Mouse (Mus musculus): ENCODE data around the gene H2al1m. TPM values are rescaled to one million over a fixed set of nuclear protein-coding genes. Genes with fewer than 3 reads are reported as not detected.
"Not testable (repeated sequence)": the region's sequence is repeated elsewhere in the genome, so short reads cannot be mapped to it uniquely, and the experiment has no call there.

The H2al1m gene
- polyA plus RNA-seq, 1 experiment from 2014 or later = 1.1 TPM

DNA sequence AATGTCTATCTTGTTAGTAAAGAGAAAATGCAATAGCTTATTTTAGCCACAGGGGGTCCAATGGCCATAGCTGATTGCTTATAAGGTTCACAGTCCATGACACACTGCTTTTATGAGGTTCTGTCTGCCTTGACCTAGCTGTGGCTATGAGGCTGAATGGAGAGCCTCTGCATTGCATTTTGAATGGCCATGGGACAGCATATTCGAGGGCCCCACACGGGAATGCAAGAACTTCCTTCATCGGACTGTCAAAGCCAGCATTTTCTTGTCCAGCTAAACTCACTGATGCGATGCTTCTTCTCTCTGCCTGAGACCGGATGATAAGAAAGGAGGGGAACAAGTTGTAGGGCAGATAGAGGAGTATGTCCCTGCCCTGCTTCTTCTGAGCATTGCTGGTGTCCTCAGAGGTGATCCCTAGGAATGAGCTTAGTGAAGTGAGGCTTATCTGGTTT is 14.9 kb downstream of the H2al1m start:
- H3K36me3 ChIP-seq (ENCODE audit: control insufficient read depth, insufficient read depth, low read length) = no peaks in the 10 kb centered on the region
- H3K27ac ChIP-seq (ENCODE audit: low read length) = no peak overlapping the region
- H3K9ac ChIP-seq (replicated peaks; ENCODE audit: low read depth, low read length) = no peak overlapping the region
- no peaks in the 10 kb centered on the region for H3K9me3 ChIP-seq (ENCODE audit: control insufficient read depth, low read depth, low read length)
- H3K4me1 ChIP-seq (ENCODE audit: control insufficient read depth, insufficient read depth, low read length) = no peaks in the 10 kb centered on the region
- no peaks in the 10 kb centered on the region for H3K27me3 ChIP-seq (ENCODE audit: control insufficient read depth, insufficient read depth, low read length)
- no peak for ATAC-seq (ENCODE audit: insufficient number of reproducible peaks, insufficient read depth, low FRiP score, low read depth)
- H3K4me3 ChIP-seq (ENCODE audit: low read depth, low read length) = no peak overlapping the region
- no peak overlapping the region for H3K4me2 ChIP-seq (replicated peaks; ENCODE audit: low read depth, low read length)
- WGBS = 86% methylated on average over 5 of the region's 5 CpGs

DNA sequence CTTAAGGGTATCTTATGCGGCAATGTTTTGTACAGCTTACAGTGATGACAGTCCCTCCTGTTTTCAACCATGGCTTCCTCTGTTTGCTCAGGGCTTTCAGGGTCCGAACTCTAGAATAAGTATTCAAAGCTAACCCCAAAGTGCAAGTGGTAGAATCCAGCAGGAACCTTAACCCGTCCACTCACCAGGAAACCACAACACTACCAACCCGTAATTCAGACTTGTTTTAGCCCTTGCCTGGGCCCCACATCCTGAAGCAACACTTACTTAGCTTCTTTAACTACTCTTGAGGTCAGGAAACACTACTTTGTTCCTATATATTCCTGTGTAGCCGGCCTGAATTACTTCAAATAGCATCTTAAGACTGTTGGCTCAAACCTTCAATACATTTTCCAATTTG is 19.2 kb downstream of the H2al1m start:
- H3K9me3 ChIP-seq (ENCODE audit: control insufficient read depth, low read depth, low read length) = no peaks in the 10 kb centered on the region
- H3K4me2 ChIP-seq (replicated peaks; ENCODE audit: low read depth, low read length) = no peak overlapping the region
- 81% methylated on average over 5 of the region's 5 CpGs for WGBS
- no peak for ATAC-seq (ENCODE audit: insufficient number of reproducible peaks, insufficient read depth, low FRiP score, low read depth)
- H3K4me3 ChIP-seq (ENCODE audit: low read depth, low read length) = no peak overlapping the region
- no peak overlapping the region for H3K27ac ChIP-seq (ENCODE audit: low read length)
- no peaks in the 10 kb centered on the region for H3K36me3 ChIP-seq (ENCODE audit: control insufficient read depth, insufficient read depth, low read length)
- H3K4me1 ChIP-seq (ENCODE audit: control insufficient read depth, insufficient read depth, low read length) = no peaks in the 10 kb centered on the region
- no peaks in the 10 kb centered on the region for H3K27me3 ChIP-seq (ENCODE audit: control insufficient read depth, insufficient read depth, low read length)
- H3K9ac ChIP-seq (replicated peaks; ENCODE audit: low read depth, low read length) = no peak overlapping the region

DNA sequence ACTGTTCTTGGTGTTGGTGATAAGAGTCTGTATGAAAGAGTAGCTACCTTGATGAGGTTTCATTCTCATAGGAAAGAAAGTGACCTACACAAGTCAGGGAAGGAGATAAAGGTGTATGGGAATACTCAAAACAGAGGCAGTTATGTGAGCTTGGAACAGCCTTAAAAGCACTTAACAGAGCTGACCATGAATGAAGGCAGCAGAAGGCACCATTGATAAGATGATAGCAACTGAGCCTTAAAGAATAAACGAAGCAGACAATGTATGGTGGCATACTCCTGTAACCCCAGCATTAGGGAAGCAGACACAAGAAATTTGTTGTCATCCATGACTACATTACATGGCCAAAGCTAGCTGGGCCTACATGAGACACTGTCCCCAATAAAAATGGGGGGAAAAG is 19.9 kb downstream of the H2al1m start:
- Histone ChIP-seq H3K27ac (ENCODE audit: low read length) (no peak overlapping the region), H3K9ac (replicated peaks; ENCODE audit: low read depth, low read length) (no peak overlapping the region), H3K4me3 (ENCODE audit: low read depth, low read length) (no peak overlapping the region), H3K4me1 (ENCODE audit: control insufficient read depth, insufficient read depth, low read length) (no peaks in the 10 kb centered on the region), H3K27me3 (ENCODE audit: control insufficient read depth, insufficient read depth, low read length) (no peaks in the 10 kb centered on the region), H3K36me3 (ENCODE audit: control insufficient read depth, insufficient read depth, low read length) (no peaks in the 10 kb centered on the region), H3K4me2 (replicated peaks; ENCODE audit: low read depth, low read length) (no peak overlapping the region), H3K9me3 (ENCODE audit: control insufficient read depth, low read depth, low read length) (no peaks in the 10 kb centered on the region)
- no peak for ATAC-seq (ENCODE audit: insufficient number of reproducible peaks, insufficient read depth, low FRiP score, low read depth)
- WGBS = 55% methylated on average over 1 of the region's 1 CpGs

DNA sequence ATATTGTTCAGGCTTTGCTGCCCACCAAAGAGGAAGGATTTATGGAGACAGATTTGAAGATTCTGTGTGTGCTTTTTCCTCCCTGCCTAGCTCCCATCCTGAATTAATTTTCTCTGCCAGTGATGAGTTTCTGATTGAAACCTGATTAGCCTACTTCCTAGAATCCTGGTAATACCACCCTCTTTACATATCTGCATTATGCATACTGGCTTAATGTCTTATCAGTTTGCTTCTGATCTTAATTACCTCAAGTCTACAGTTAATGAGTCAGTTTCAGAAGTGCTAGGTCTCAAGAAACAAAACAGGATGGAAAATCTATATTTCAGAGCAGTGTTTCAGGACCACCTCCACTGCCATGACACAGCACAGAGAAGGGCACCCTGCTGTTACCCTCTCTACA is 32.9 kb downstream of the H2al1m start:
- H3K4me3 ChIP-seq (ENCODE audit: low read depth, low read length); H3K9me3 ChIP-seq (ENCODE audit: control insufficient read depth, low read depth, low read length); H3K27ac ChIP-seq (ENCODE audit: low read length); H3K27me3 ChIP-seq (ENCODE audit: control insufficient read depth, insufficient read depth, low read length); H3K36me3 ChIP-seq (ENCODE audit: control insufficient read depth, insufficient read depth, low read length); ATAC-seq (ENCODE audit: insufficient number of reproducible peaks, insufficient read depth, low FRiP score, low read depth); H3K9ac ChIP-seq (replicated peaks; ENCODE audit: low read depth, low read length); H3K4me2 ChIP-seq (replicated peaks; ENCODE audit: low read depth, low read length); H3K4me1 ChIP-seq (ENCODE audit: control insufficient read depth, insufficient read depth, low read length): not testable (repeated sequence)

DNA sequence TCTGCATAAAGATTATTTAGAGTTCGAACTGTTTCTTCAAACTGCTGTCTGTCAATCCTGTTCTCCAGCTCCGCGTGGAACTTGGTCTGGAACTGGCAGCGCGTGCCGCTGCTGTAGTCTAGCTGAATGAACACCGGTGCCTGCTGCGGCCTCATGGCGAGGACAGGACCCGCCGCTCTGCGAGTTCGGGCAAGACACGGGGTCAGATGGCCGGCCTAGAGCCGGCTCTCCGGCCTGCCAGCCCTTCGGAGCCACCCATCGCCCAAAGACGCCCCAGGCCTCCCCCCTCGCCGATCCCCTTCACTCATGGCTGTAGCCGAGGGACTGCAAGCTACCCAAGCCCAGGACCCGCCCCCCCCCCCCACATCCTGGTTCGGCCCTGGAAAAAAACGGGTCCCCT is 44.4 kb downstream of the H2al1m start:
- not testable (repeated sequence) for H3K27ac ChIP-seq (ENCODE audit: low read length); H3K4me3 ChIP-seq (ENCODE audit: low read depth, low read length); H3K4me2 ChIP-seq (replicated peaks; ENCODE audit: low read depth, low read length); H3K9ac ChIP-seq (replicated peaks; ENCODE audit: low read depth, low read length); ATAC-seq (ENCODE audit: insufficient number of reproducible peaks, insufficient read depth, low FRiP score, low read depth); H3K27me3 ChIP-seq (ENCODE audit: control insufficient read depth, insufficient read depth, low read length); H3K4me1 ChIP-seq (ENCODE audit: control insufficient read depth, insufficient read depth, low read length); H3K9me3 ChIP-seq (ENCODE audit: control insufficient read depth, low read depth, low read length); H3K36me3 ChIP-seq (ENCODE audit: control insufficient read depth, insufficient read depth, low read length)
- 91% methylated on average over 25 of the region's 26 CpGs for WGBS

DNA sequence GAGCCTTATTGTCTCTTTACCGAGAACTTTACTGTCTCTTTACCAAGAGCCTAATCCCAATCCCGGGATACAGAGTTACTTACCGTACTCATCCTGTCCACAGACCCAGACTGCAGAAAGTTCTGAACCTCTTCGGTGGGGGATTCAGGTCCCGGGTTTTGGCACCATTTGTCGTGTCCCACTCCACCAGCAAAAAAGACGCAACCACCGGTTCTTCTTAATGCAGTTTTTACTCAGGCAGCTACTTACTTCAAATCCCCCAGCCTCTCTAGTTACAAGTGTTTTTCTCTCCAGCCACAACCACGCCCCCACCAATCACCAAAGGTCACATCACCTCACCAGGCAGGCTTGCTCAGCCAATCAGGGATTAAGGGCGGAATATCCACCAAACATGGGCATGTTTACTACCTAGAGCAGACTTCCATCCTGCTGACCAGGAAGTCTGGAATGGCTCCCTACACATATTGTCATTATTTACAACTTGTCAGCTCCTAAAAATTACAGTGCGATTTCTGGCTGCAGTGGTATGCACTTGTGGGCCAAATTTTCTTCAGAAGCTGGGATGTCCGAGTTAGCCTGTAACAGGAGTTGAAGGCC is 48.9 kb downstream of the H2al1m start:
- not testable (repeated sequence) for H3K27me3 ChIP-seq (ENCODE audit: control insufficient read depth, insufficient read depth, low read length); H3K9ac ChIP-seq (replicated peaks; ENCODE audit: low read depth, low read length); H3K9me3 ChIP-seq (ENCODE audit: control insufficient read depth, low read depth, low read length); H3K4me3 ChIP-seq (ENCODE audit: low read depth, low read length); H3K36me3 ChIP-seq (ENCODE audit: control insufficient read depth, insufficient read depth, low read length); H3K4me2 ChIP-seq (replicated peaks; ENCODE audit: low read depth, low read length); H3K4me1 ChIP-seq (ENCODE audit: control insufficient read depth, insufficient read depth, low read length); ATAC-seq (ENCODE audit: insufficient number of reproducible peaks, insufficient read depth, low FRiP score, low read depth); H3K27ac ChIP-seq (ENCODE audit: low read length)
- 86% methylated on average over 12 of the region's 12 CpGs for WGBS

DNA sequence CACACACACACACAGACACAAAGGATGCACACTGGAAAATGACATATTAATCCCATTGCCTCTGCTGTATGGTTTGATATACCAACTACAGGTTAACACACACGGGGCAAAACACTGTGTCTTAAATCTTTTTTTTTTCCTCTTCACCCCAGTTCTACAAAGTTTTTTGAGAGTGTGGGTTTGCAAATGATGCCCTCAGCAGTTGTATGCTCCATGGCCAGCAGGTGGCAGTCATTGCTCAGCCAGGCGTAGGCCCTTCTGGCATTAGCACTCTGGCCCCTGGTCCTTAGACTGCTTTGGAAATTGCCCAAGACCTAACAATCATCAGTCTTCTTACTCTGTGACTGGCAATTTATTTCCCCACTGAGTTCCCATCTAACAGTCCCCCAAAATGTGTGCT is 49.5 kb downstream of the H2al1m start:
- H3K9ac ChIP-seq (replicated peaks; ENCODE audit: low read depth, low read length); H3K4me2 ChIP-seq (replicated peaks; ENCODE audit: low read depth, low read length); H3K9me3 ChIP-seq (ENCODE audit: control insufficient read depth, low read depth, low read length); ATAC-seq (ENCODE audit: insufficient number of reproducible peaks, insufficient read depth, low FRiP score, low read depth); H3K27ac ChIP-seq (ENCODE audit: low read length); H3K4me3 ChIP-seq (ENCODE audit: low read depth, low read length); H3K27me3 ChIP-seq (ENCODE audit: control insufficient read depth, insufficient read depth, low read length); H3K4me1 ChIP-seq (ENCODE audit: control insufficient read depth, insufficient read depth, low read length); H3K36me3 ChIP-seq (ENCODE audit: control insufficient read depth, insufficient read depth, low read length): not testable (repeated sequence)
- WGBS = 89% methylated on average over 1 of the region's 2 CpGs

Other genes with a start within 250 kb of the H2al1m start
- gene Fthl17f, start 220.7 kb upstream of the H2al1m start, polyA plus RNA-seq (2014; fragmentation: Nextera tagmentation; extraction: Ambion mirVana) = not detected in 2 replicates
- not detected in 2 replicates for gene 4930402K13Rik, start 179.2 kb upstream of the H2al1m start, polyA plus RNA-seq (2014; fragmentation: Nextera tagmentation; extraction: Ambion mirVana)
- gene Lancl3, start 83.9 kb upstream of the H2al1m start, polyA plus RNA-seq (2014; fragmentation: Nextera tagmentation; extraction: Ambion mirVana) = 1.8 and 1.9 TPM in 2 replicates
- not detected in 2 replicates for gene Gm14862, start 26.9 kb upstream of the H2al1m start, polyA plus RNA-seq (2014; fragmentation: Nextera tagmentation; extraction: Ambion mirVana)
- gene Xk, start 11.0 kb upstream of the H2al1m start, polyA plus RNA-seq (2014; fragmentation: Nextera tagmentation; extraction: Ambion mirVana) = 4.1 and 5.0 TPM in 2 replicates
- gene H2al1k, start 66.9 kb downstream of the H2al1m start, polyA plus RNA-seq (2014; fragmentation: Nextera tagmentation; extraction: Ambion mirVana) = not detected in 2 replicates
- 3.0 and 3.3 TPM in 2 replicates for gene Cybb, start 204.0 kb downstream of the H2al1m start, polyA plus RNA-seq (2014; fragmentation: Nextera tagmentation; extraction: Ambion mirVana)